In the genomic region with DNA sequence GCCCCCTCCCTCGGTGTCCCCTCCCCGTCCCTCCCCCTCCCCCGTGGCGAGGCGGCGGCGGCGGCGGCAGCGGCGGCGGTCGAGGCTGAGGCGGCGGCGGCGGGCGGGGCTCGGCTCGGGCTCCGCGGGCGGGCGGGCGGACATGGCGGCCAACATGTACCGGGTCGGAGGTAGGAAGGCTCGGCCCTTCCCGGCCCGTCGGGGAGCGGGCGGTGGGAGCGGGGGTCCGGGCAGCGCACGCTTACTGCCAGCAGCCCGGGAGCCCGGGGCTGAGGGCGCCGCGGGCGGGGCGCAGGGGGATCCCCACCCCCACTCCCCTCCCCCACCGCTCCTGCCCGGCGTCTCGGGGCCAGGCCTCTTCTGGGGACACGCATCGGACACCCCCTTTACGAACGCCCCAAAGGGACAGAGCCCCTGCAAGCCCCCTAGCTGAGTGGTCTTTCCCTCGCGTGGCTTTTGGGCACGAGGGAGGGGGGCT, we compare ENCODE assay signal across 8 mouse cellular contexts. TPM values are rescaled to one million over a fixed set of nuclear protein-coding genes. Genes with fewer than 3 reads are reported as not detected.
DNase-seq lines count a peak whose midpoint lies in the region; ATAC-seq and TF ChIP-seq lines count a peak whose summit lies in the region.

Mta3 (plus strand) TSS at position 48 of the 478 bp plus-strand sequence.

- peaks cover 13% of the 10 kb centered on the region; the same call in 1 of the 2 replicates for H3K36me3 ChIP-seq in embryonic facial prominence, embryonic 12.5 days
- no peaks in the 10 kb centered on the region for H3K36me3 ChIP-seq in intestine, embryonic 16.5 days (ENCODE audit: control insufficient read depth, insufficient read depth, low read length)
- H3K36me3 ChIP-seq in small intestine, adult 2 months (ENCODE audit: control insufficient read depth, insufficient read depth, low read length), result peaks cover 3% of the 10 kb centered on the region

- TF ChIP-seq POLR2A in small intestine, adult 2 months (IDR thresholded peaks at IDR 0.05; ENCODE audit: low read depth, low read length), result no peak

- no peaks in the 10 kb centered on the region for H3K9me3 ChIP-seq in embryonic facial prominence, embryonic 12.5 days
- no peaks in the 10 kb centered on the region for H3K9me3 ChIP-seq in intestine, embryonic 16.5 days (ENCODE audit: control insufficient read depth, low read length)

- peak; percentile 40 for DNase-seq in embryo, embryonic 10 days (ENCODE audit: low spot score)
- DNase-seq in embryo, embryonic 10.5 days (ENCODE audit: low spot score), result no peak
- peak; percentile 97 for DNase-seq in heart, adult 11 months
- peak; percentile 70 for DNase-seq in left cerebral cortex, postnatal 4 days

- intact Hi-C loops in left cerebral cortex, postnatal 4 days (cut with DNase I), result loop anchor here (5.0 kb wide), 1 partner anchor 74 kb away; the partner anchor contains the start of gene Kcng3

- no peak; the same call in none of the 2 replicates for ATAC-seq in embryonic facial prominence, embryonic 12.5 days (ENCODE audit: insufficient number of reproducible peaks, insufficient read depth, low FRiP score, low TSS enrichment)
- peak; percentile 56 for ATAC-seq in intestine, embryonic 16.5 days
- ATAC-seq in megakaryocyte-erythroid progenitor cell, adult 5-6 weeks (replicated peaks; ENCODE audit: low FRiP score, low TSS enrichment, poor library complexity, severe bottlenecking), result 0 out of 2 replicates have a peak, but pooled peaks have one; percentile 1

- 0% methylated on average over 16 of the region's 56 CpGs for WGBS in embryonic facial prominence, embryonic 12.5 days
- WGBS in intestine, embryonic 16.5 days, result under 1% methylated on average over 34 of the region's 56 CpGs
- under 1% methylated on average over 38 of the region's 56 CpGs for WGBS in small intestine, adult 2 months

- TF ChIP-seq CTCF in small intestine, adult 2 months (IDR thresholded peaks at IDR 0.05; ENCODE audit: extremely low read depth, insufficient read length, insufficient replicate concordance, low read depth, low read length), result no peak

- peak within 1 kb of the TSS; percentile 75 for H3K4me3 ChIP-seq in embryonic facial prominence, embryonic 12.5 days
- H3K4me3 ChIP-seq in intestine, embryonic 16.5 days (ENCODE audit: low read length), result peak within 1 kb of the TSS; percentile 91
- H3K4me3 ChIP-seq in small intestine, adult 2 months (ENCODE audit: low read depth, low read length), result peak within 1 kb of the TSS; percentile 86

- peak within 1 kb of the TSS; percentile 96 for H3K9ac ChIP-seq in embryonic facial prominence, embryonic 12.5 days
- peak within 1 kb of the TSS; percentile 99 for H3K9ac ChIP-seq in intestine, embryonic 16.5 days (ENCODE audit: low read depth, low read length)

- H3K4me2 ChIP-seq in embryonic facial prominence, embryonic 12.5 days (replicated peaks), result peak within 1 kb of the TSS; percentile 79
- peak within 1 kb of the TSS; percentile 92 for H3K4me2 ChIP-seq in intestine, embryonic 16.5 days (ENCODE audit: low read depth, low read length)

- H3K4me1 ChIP-seq in embryonic facial prominence, embryonic 12.5 days, result peaks cover 10% of the 10 kb centered on the region; the same call in 1 of the 2 replicates
- peaks cover 8% of the 10 kb centered on the region; the same call in 1 of the 2 replicates for H3K4me1 ChIP-seq in intestine, embryonic 16.5 days (ENCODE audit: control insufficient read depth, insufficient read depth, low read length)
- peaks cover 15% of the 10 kb centered on the region for H3K4me1 ChIP-seq in small intestine, adult 2 months (ENCODE audit: control insufficient read depth, insufficient read depth, insufficient read length, low read length)

- peak within 1 kb of the TSS; percentile 88 for H3K27ac ChIP-seq in embryonic facial prominence, embryonic 12.5 days
- H3K27ac ChIP-seq in intestine, embryonic 16.5 days (ENCODE audit: low read length), result peak within 1 kb of the TSS; percentile 94
- peak within 1 kb of the TSS; percentile 97 for H3K27ac ChIP-seq in small intestine, adult 2 months (ENCODE audit: insufficient read depth, low read depth, low read length)

- H3K27me3 ChIP-seq in embryonic facial prominence, embryonic 12.5 days, result no peaks in the 10 kb centered on the region
- no peaks in the 10 kb centered on the region for H3K27me3 ChIP-seq in intestine, embryonic 16.5 days (replicated peaks; ENCODE audit: control insufficient read depth, insufficient read depth, low read length)
- H3K27me3 ChIP-seq in small intestine, adult 2 months (ENCODE audit: control insufficient read depth, insufficient read depth, low read length), result no peaks in the 10 kb centered on the region

RNA-seq across cellular contexts. Expression of gene Mta3, which starts in this region (rescaled TPM):
- 49.2 and 49.7 TPM in 2 replicates for polyA plus RNA-seq in embryonic facial prominence, embryonic 12.5 days (2016; fragmentation: Nextera tagmentation; extraction: Ambion mirVana)
- 33.2 and 35.0 TPM in 2 replicates for polyA plus RNA-seq in intestine, embryonic 16.5 days (2015; fragmentation: Nextera tagmentation; extraction: Ambion mirVana)
- total RNA-seq in left cerebral cortex, postnatal 4 days (2021), result 10 to 100 TPM; 56.0 to 61.5 TPM
- total RNA-seq in megakaryocyte-erythroid progenitor cell, adult 5-6 weeks (2014; fragmentation: Nextera tagmentation), result 76.4 and 86.3 TPM in 2 replicates
- total RNA-seq in megakaryocyte-erythroid progenitor cell, adult 5-6 weeks (2017), result 68.2 and 77.5 TPM in 2 replicates
- 13.7 and 40.1 TPM in 2 replicates for polyA plus RNA-seq in small intestine, adult 2 months (2012; rRNA removed)
